Mouse (Mus musculus) spleen, embryonic (tissue): ENCODE results near the gene Ubac2.

ENCODE experiments used
- CTCF ChIA-PET: fragments of 350-600 bp; sonication (Branson Sonifier 250); formaldehyde crosslinking; loops from one replicate; lab custom pipeline; 2022; lab: Charles Lee

Gene Ubac2

DNA sequence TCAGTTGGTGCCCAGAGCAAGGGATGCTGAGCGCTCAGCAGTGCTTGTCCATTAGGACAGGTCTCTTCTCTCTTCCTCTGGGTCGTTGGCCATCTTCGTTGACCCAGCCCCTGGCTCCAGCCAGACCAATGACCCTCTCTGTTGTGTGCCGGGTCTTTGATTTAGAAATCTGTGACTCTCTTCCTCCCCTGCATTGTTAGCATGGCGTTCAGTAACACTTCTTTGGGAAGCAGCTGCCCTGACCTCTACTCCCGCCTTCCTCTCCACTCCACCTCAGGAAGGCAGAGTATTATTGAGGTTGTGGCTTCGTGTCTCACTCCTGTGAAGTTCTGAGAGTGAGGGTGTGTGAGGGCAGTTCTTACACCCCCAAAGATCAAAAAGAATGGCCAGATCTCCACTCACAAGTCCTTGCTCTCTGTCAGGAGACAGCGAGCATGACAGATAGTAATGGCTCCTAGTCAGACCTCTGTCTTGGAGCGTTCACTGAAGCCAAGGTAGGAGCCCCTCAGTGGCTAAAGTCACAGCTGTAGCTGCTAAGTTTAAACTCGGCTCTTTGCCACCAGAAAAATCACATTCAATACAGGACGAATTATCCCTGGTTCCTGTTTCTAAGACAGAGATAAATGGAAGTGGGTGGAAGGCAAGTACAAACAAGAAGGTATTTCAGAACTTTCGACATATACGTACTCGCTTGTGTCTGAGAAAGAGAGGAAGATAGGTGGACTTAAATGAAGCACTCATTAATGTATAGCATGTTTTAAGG lies 83.9 kb downstream of the Ubac2 start:
- CTCF ChIA-PET = interaction anchor here (0.6 to 1.2 kb wide), 4 partner anchors 23 to 112 kb away, joined by 3 to 6 read pairs (median 3); no protein-coding TSS in a partner anchor

DNA sequence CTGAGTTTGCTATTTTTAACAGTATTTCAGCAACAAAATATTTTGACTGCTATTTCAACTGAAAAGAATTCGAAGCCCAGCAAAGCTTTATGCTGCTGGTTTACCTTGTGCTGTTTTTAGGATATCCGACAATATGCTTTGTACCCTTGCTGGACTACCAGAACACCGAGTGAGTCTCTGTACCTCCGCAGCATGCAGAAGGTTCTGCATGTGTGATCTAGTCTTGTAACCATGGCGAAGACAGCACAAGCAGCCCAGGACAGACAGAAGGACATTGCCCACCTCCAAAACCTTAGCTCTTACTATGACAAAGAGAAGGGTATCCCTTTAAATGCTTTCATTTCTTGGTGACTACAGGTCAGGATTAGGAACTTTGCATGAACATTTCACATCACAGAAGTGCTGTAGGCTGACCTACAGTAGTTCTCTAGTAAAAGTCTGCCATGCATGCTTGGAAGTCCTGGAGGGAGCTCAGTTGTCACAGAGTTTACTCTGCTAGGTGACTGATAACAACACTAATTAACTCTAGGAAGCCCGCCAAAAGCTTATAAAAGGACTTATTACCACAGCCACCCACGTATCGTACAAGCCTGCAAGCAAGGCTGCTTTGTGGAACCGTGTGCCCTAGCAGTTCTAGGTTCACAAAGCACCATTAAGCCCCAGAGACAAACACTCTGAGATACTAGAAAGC lies 85.0 kb downstream of the Ubac2 start:
- CTCF ChIA-PET = interaction anchor here (0.7 to 1.2 kb wide), 5 partner anchors 14 to 67 kb away, joined by 3 read pairs; no protein-coding TSS in a partner anchor

DNA sequence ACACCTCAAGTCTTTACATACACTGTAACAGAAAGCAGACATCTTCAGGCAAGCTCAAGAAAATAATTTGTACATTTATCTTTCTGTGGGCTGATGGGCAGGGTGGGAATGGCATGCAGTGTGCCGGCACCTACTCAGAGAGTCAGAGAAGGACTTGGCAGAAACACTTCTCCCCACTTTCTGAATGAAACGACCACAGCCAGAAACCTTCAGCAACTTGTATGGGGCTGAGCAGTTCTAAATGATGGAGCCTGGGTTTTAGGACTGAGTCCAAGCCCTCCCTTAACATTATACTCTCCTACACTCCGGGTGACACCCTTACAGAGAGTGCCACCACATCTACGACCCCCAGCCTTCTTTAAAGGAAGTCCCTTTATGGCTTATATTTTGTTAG lies 85.5 kb downstream of the Ubac2 start:
- CTCF ChIA-PET = interaction anchor here (0.7 to 2.0 kb wide), 5 partner anchors 13 to 99 kb away, joined by 3 to 9 read pairs (median 3); no protein-coding TSS in a partner anchor

DNA sequence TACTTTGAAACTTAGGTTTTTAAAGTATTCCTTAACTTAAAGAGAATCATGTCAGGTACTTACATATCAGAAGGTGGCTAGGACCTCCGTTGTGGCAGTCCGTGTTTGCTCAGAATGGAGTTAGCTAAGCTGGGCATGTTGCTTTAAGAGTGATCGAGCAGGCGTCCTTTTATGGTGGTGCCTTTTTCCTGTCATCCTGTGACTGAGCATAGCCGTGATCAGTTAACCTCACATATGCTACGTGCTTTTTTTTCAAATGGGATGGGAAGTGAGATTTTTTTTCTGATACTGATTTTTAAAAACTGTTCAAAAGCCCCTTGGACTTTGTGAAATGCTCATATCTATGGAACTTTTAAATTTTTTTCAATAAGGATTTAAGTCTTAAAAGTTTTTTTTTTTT lies 86.6 kb downstream of the Ubac2 start, which contains the start of gene Gpr183:
Gpr183 (minus strand) TSS at position 206 of the 400 bp plus-strand sequence.
- CTCF ChIA-PET = interaction anchor here (0.6 to 2.0 kb wide), 7 partner anchors 14 to 224 kb away, joined by 3 to 22 read pairs (median 5); no protein-coding TSS in a partner anchor

DNA sequence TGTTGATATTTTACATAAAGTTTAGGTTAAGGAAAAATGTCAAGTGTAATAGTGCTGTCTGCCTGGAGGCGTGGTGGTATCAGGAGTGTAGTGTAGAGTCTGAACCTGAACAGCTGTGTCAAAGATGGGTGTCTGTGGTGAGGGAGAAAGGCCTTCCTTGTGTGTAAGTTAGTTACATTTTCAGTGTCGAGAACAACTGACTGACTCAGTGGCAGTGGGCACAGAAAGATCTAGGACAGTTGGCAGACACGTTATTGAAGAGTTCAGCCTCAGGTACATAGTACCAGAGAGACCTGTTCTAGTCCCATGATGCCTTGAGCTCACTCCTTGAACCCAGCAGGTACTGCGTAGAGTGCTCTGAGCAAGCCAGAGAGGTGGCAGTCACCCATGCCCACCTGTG lies 87.0 kb downstream of the Ubac2 start:
- CTCF ChIA-PET = interaction anchor here (0.6 to 2.0 kb wide), 4 partner anchors 14 to 36 kb away, joined by 3 to 9 read pairs (median 5); no protein-coding TSS in a partner anchor

DNA sequence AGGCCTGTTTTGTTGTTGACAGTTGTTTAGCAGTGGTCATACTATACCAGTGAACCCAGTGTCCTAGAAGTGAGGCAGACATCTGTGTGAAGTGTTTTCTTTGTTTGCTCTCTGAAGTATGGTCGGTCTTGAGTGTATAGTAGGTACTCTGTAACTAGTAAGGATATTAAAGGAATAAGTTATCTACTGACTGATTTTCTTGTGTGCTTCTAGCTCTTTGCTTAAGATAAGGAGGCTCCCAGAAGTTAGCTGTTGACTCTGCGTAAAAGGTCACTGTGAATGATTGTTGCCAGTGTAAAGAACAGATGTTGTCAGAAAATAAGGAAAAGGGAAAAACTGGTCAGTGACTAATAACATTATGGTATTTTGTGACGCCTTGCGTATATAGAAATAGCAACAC lies 88.7 kb downstream of the Ubac2 start:
- CTCF ChIA-PET = interaction anchor here (0.6 kb wide), 1 partner anchor 65 kb away, joined by 9 read pairs; no protein-coding TSS in a partner anchor

DNA sequence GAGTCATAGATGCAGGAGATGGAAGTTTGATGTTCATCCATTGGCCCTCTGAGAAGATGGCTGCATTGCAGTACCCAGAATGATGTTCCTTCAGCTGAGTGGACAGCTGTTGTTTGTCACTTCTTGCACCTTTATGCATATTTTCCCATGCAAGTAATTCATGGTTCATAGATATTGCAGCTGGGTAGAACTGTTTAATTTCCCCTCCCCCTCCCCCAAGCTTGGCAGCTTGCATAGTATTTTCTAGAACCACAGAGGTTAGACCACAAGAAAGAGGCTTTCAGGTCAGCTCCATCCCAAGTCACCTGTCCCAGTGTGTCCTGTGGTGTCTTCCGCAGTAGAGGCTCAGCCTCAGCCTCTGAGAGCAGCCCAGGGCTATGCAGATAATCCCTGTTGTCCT lies 92.0 kb downstream of the Ubac2 start:
- CTCF ChIA-PET = no interaction called here

DNA sequence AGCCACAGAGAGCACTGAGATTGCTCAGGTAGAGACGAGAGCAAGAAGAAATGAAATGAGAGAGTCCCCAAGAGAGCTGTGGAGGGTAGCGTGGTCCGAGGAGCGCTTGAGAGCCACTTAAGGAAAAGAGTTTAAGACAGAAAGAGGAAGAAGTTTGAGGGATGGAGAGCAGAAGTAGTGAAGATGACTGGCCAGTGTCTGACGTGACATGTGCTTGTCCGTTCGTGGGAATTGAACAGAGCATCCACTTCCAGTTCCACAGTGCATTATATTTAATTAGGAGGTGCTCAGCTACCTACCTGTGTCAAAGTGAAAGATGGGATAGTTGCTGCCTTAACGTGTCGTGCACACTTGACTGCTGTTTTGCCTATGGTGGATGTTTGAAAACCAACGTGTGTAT lies 94.7 kb downstream of the Ubac2 start:
- CTCF ChIA-PET = interaction anchor here (0.8 kb wide), 1 partner anchor 18 kb away, joined by 3 read pairs; no protein-coding TSS in a partner anchor

DNA sequence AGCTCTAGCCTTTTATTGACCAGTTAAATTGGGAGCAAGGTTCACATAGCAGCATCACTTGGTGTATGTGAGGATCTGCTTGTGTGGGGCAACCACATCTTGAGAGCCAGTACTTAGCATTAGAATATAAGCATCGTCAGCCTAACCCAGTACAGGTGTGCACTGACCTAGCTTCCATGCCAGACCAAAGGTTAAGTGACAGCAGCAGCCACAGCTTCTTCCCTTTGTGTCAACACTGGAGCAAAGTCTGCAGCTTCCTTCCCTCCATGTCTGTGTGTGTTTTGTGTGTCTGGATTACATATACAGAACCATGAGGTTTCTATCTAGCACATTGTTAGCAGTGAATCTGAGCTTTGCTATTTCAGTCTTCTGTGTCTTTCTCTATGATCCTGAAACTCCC lies 103.1 kb downstream of the Ubac2 start:
- CTCF ChIA-PET = no interaction called here

DNA sequence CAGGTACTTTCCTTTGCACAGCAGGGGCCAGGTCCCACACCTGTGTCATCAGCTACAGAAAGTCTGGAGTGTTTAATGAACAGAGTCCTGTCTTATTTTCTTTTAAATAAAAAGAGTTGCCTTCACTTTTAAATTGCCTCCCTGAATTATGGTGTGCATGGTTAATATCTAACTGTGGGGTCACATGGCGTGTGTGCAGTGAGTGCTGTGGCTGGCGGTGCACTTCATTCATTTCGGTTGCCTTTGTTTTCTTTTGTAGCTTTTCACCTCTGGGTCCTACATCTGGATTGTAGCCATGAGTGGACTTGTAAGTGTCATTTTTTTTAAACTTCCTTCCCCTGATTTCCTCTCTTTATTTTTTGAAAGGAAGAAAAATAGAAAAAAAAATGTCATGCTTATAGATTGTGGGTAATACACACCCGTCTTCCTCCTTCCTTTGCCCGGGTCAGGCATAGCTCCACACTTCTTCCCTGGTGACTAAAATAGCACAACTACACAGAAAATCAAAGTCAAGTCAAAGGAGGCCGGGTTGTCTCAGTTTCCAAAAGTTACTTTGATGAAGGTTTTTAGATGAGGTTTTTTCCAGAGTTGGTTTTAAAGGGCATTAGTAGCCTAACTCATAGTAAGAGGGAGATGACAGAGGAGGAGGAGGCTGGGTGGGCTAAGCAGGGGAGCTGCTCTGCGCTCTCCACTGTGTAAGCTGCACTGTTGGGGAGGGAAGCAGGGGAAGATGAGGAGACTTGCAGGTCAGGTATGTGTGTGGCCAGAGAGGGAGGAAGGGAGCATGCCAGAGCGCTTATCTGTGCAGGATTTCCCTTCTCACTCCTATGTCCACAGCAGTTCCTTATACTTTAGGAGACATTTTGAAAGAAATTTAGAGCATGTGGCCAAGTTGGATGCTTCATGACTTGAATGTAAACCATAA lies 104.9 kb downstream of the Ubac2 start:
- CTCF ChIA-PET = no interaction called here

DNA sequence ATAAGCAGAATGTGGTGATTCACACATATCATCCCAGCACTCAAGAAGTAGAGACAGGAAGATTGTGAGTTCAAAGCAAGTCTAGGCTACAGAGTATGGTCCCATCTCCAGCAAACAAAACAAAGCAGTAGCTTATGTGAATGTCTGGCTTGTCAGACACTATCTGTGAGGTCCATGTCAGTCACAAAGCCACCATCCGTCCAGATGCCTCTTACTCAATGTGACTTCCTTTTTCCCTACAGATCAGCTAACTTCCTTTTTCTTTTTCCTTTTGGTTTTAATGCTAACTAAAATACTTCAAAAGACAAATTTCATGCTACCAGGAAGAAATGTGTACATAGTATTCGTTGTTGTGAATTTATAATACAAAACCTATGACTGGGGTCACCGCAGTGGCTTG lies 107.1 kb downstream of the Ubac2 start:
- CTCF ChIA-PET = interaction anchor here (0.6 kb wide), 1 partner anchor 20 kb away, joined by 3 read pairs; the partner anchor contains the start of gene Gpr183

DNA sequence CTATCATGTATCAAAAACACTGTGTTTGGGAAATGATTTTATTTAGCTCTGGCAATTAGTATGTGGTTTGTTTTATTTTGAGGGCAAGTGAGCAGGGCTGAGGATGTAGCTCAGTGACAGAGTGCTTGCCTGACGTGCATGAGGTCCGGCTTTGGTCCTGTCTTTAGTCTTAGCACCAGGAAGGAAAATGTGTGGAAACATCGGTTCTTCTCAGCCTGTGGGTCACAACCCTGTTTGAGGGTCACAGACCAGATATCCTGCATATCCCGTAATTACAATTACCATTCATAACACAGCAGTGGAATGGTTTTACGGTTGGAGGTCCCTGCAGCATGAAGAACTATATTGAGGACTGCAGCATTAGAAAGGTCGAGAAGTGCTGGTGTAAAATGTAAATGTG lies 107.6 kb downstream of the Ubac2 start:
- CTCF ChIA-PET = interaction anchor here (0.6 kb wide), 1 partner anchor 50 kb away, joined by 3 read pairs; no protein-coding TSS in a partner anchor

DNA sequence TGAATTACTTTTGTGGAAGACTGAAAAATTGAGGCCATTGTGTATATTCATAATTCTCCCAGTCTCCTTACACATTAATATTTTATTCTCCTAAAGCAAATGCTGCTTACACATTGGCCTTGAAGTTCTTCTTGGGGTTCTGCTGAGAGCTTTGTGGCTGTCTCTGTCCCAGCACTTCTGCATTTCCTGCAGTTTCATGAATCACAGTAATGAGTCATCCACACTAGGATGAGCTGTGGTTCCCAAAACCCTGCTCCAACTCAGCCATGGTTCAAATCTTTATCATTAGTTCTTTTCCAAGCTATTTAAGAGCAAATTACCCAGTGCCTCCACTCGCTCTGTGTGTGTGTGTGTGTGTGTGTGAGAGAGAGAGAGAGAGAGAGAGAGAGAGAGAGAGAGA lies 108.9 kb downstream of the Ubac2 start:
- CTCF ChIA-PET = no interaction called here

DNA sequence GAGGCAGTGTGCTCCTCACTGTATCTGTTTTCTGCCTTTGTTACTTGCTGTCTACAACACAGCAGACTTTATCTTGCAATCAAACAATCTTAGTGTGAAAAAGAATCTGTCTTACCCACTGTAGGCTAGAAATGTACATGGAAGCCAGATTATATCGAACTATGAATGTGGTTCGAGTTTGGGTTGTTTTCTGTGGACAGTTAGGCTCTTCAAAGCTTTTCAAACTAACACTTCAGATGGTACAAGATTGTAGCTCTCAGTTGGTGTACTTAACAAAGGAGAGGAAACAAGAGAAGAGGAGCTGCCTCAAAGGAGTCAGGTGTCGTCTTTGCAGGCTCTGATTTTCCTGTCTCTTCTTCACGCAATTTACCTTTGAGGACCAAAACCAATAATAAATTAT lies 109.3 kb downstream of the Ubac2 start:
- CTCF ChIA-PET = no interaction called here

DNA sequence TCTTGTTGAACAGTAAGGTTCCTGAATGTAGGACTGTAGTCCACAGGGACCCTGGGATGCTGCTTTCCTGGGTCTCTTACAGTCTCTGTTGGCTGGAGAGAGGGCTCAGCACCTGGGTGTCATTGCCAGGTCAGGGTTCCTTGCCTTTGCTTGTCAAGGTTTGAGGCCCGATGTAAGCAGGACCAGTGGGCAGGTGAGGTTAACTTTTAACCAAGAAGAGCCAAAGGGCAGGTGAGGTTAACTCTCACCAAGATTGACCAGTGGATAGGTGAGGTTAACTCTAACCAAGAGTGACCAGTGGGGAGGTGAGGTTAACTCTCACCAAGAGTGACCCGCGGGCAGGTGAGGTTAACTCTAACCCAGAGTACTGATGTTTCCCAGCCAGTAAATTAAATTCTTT lies 110.9 kb downstream of the Ubac2 start:
- CTCF ChIA-PET = no interaction called here

DNA sequence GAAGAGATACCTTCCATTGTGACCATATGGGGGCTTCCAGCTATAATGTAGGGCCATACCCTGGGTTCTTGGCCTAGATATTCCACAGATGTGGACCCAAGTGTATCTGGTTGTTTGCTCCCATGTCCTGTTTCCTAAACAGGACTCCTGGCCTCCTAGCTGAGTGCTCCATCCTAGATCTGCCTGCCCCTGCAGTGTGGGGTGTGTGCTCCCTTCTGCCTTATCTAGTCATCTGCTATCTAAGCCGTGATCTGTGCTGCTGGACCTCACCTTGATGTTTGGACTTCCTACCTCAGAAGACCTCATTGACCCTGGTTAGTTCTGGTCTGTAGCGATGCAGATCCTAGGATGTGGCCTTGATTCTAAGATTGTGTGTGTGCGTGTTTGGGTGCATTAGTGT lies 111.4 kb downstream of the Ubac2 start:
- CTCF ChIA-PET = no interaction called here

DNA sequence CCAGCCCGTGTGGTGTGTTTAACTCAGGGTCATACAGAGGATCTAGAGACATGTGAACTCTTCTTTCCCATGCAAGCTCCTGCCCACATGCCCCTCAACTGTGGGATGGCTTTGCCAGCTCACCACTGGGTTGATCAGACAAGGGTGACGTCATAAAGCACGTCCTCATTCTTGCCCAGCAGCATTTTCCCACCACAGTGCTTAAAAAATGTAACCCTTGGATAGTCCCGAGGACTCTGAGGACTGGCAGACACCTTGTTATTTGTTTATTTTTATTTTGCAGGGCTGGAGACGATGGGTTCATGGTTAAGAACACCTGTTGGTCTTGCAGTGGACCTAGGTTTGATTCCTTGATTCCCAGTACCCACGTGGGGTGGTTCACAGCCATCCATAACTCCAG lies 112.5 kb downstream of the Ubac2 start:
- CTCF ChIA-PET = interaction anchor here (0.7 kb wide), 1 partner anchor 18 kb away, joined by 3 read pairs; no protein-coding TSS in a partner anchor

DNA sequence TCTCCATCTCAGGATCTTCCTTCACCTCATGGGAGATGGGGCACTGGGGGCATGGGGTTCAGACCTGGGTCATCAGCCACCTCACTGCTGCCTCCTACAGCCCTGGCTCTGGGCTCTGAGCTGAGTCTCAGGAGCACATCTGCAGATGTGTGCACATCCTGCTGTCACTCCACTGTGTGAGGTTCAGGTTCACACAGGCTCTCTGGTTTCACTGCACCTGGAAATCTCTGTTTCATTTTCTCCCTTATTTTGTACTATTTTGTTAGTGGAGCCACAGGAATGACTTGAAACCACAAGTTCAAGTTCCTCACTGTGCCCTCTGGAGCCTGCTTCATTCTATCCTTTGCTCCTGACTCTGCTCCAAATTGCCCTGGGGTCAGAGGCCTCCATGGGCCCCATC lies 113.5 kb downstream of the Ubac2 start:
- CTCF ChIA-PET = no interaction called here

DNA sequence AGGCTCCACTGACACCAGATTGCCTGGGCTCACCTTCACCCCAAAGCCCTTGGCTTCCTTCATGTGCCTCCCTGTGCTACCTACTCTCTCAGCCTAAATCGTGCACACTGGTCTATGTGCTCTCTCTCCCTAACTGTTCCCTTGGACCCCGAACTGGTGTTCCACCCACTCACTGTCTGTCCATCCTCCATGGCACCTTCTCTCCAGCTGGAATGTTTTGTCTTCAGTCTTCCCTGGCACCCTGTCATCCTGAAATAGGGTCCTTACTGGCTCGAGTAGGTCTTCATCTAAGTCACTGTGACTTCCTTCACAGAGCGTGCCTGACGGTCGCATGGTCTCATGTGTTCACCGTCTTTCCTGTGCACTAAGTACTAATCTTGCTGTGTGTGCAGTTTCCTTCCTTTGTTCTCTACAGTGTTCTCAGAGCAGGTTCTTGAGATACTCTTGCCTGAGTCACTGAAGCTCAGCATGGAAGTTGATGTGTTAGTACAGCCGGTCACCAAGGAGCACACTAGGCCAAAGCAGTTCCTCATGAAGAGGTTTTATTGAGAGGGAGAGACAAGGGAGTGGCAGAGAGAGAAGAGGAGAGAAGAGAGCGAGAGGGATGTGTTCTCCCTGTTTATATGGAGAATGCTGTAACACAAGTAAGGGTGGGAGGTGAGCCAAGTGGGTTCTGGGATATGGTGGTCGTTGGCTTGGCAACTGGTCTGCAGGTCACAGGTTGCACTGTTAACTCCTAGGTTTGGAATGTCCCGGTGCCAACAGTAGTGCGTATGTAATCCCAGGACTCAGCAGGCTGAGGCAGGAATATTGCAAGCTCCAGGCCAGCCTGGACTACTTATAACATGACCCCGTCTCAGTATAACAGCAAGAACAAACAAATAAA lies 114.2 kb downstream of the Ubac2 start:
- CTCF ChIA-PET = no interaction called here

DNA sequence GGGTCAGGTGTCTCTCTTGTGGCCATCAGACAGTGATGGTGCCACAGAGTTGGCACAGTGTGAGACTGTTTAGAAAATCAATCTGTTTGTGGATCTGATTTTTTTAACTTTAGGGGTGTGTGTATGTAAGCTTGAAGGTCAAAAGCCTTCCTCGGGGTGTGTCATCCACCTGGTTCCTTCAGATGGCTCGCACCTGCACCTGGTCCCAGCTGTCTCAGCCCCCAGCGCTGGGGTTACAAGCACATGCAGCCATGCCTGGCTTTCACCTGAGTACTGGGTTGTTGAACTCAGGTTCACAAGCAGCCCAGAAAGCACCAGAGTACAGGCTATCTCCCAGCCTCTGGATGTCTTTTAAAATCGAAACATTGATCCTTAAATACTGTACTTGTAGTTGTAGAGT lies 115.2 kb downstream of the Ubac2 start:
- CTCF ChIA-PET = no interaction called here
